Mouse (Mus musculus) heart, embryonic 11.5 days (tissue): ENCODE data around the gene Bahd1. TPM values are rescaled to one million over a fixed set of nuclear protein-coding genes. Genes with fewer than 3 reads are reported as not detected.

Source experiments
- ATAC-seq: fragments of 200-750 bp; cut with Nextera tagmentation; replicated peaks from 2 replicates; pipeline ENCODE4 v1.8.0; 2017; ENCODE audit warnings: moderate library complexity; ENCODE audit not compliant: insufficient number of reproducible peaks, low FRiP score, low TSS enrichment
- H3K27ac ChIP-seq: fragments of 300-500 bp; sonication (generic); 2 replicates; pipeline ENCODE4 v1.5.1; 2014; ENCODE audit warnings: mild to moderate bottlenecking, low read depth, low read length
- H3K27me3 ChIP-seq: fragments of 300-500 bp; sonication (generic); 2 replicates; pipeline ENCODE4 v1.6.1; 2014; ENCODE audit warnings: mild to moderate bottlenecking, low read length, mixed read lengths; ENCODE audit not compliant: control insufficient read depth, insufficient read depth
- H3K36me3 ChIP-seq: fragments of 300-500 bp; sonication (generic); 2 replicates; pipeline ENCODE4 v1.6.1; 2014; ENCODE audit warnings: mild to moderate bottlenecking, low read length, moderate library complexity, mixed read lengths; ENCODE audit not compliant: control insufficient read depth, insufficient read depth
- H3K4me1 ChIP-seq: fragments of 300-500 bp; sonication (generic); 2 replicates; pipeline ENCODE4 v1.6.1; 2014; ENCODE audit warnings: low read length; ENCODE audit not compliant: control insufficient read depth, insufficient read depth
- H3K4me2 ChIP-seq: fragments of 300-500 bp; sonication (generic); 2 replicates; pipeline ENCODE4 v1.6.1; 2014; ENCODE audit warnings: mild to moderate bottlenecking, moderate library complexity
- H3K4me3 ChIP-seq: fragments of 300-500 bp; sonication (generic); 2 replicates; pipeline ENCODE4 v1.5.1; 2014; ENCODE audit warnings: low read depth, low read length
- H3K9ac ChIP-seq: fragments of 300-500 bp; sonication (generic); 2 replicates; pipeline ENCODE4 v1.6.1; 2014; ENCODE audit warnings: mild to moderate bottlenecking, low read depth, low read length, moderate library complexity
- H3K9me3 ChIP-seq: fragments of 300-500 bp; sonication (generic); replicated peaks from 2 replicates; pipeline ENCODE4 v1.6.1; 2016; ENCODE audit warnings: low read length; ENCODE audit not compliant: control insufficient read depth
- WGBS: fragments of 180-500 bp; shearing (Covaris S2); extraction: QIAGEN DNeasy Blood & Tissue Kit; methylation state at CpG from one replicate; pipeline ENCODE4 v1.1.7; 2014; ENCODE audit not compliant: insufficient replicate concordance; 5-methylcytosine and 5-hydroxymethylcytosine counted together
- polyA plus RNA-seq: library from polyadenylated mRNA; unstranded; fragments of >200 nt; fragmentation: Nextera tagmentation; extraction: Ambion mirVana; gene quantifications from 2 replicates; pipeline ENCODE4 v1.2.1, GENCODE M21; 2014

The Bahd1 gene
- polyA plus RNA-seq, 1 experiment from 2014 or later: 1.1 TPM

GRCm38 (mm10) chr2:118902051-118903025 is 2.2 kb downstream of the Bahd1 start:
- Histone ChIP-seq H3K36me3 (no peaks in the 10 kb centered on the region), H3K9ac (peak overlapping the region; percentile 83), H3K27me3 (peaks cover 34% of the 10 kb centered on the region), H3K4me3 (peak overlapping the region; percentile 95), H3K4me1 (peaks cover 20% of the 10 kb centered on the region), H3K27ac (peak overlapping the region; percentile 81), H3K4me2 (peak overlapping the region; percentile 94), H3K9me3 (no peaks in the 10 kb centered on the region)
- WGBS: under 1% methylated on average over 60 of the region's 106 CpGs
- ATAC-seq: peak; percentile 22; the same call in 1 of the 2 replicates

- no peak overlapping the region for H3K27ac ChIP-seq
- peak overlapping the region; percentile 95 for H3K4me3 ChIP-seq
- no peak for ATAC-seq
- no peaks in the 10 kb centered on the region for H3K9me3 ChIP-seq
- H3K4me1 ChIP-seq: peaks cover 20% of the 10 kb centered on the region
- peak overlapping the region; percentile 8; the same call in 1 of the 2 replicates for H3K9ac ChIP-seq
- WGBS: 7% methylated on average over 10 of the region's 10 CpGs
- H3K36me3 ChIP-seq: no peaks in the 10 kb centered on the region
- H3K27me3 ChIP-seq: peaks cover 24% of the 10 kb centered on the region
- H3K4me2 ChIP-seq: peak overlapping the region; percentile 94
These were observed 3.2 kb downstream of the Bahd1 start for GRCm38 (mm10) chr2:118903333-118903741.

- no peak overlapping the region for H3K4me3 ChIP-seq
- no peaks in the 10 kb centered on the region for H3K36me3 ChIP-seq
- no peak overlapping the region for H3K27ac ChIP-seq
- peaks cover 14% of the 10 kb centered on the region for H3K4me1 ChIP-seq
- ATAC-seq: no peak
- WGBS: 83% methylated on average over 7 of the region's 7 CpGs
- H3K9ac ChIP-seq: no peak overlapping the region
- no peak overlapping the region for H3K4me2 ChIP-seq
- peaks cover 3% of the 10 kb centered on the region for H3K27me3 ChIP-seq
- H3K9me3 ChIP-seq: no peaks in the 10 kb centered on the region
These were observed 5.4 kb downstream of the Bahd1 start for GRCm38 (mm10) chr2:118905433-118906117.

DNA sequence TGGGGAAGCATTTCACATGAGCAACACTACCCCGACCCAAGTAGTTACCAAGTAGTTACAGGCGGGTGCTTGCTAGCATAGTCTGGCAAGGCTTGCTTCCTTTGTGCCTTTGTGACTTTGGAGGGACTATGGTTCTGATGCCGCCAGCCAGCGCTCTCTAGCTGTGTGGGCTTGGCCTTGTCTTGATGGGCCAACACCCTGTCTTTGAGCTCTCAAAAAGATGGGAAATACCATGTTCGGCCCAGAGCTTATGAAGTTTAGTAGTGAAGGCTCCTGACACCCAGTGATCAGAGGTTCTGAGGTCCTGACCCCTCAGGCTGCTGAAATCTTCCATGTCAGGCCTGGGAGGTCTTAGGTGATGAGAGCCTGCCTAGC is 5.9 kb downstream of the Bahd1 start:
- Histone ChIP-seq H3K4me1 (peaks cover 11% of the 10 kb centered on the region; the same call in 1 of the 2 replicates), H3K27me3 (no peaks in the 10 kb centered on the region), H3K4me3 (no peak overlapping the region), H3K36me3 (no peaks in the 10 kb centered on the region), H3K9ac (no peak overlapping the region), H3K27ac (no peak overlapping the region), H3K9me3 (no peaks in the 10 kb centered on the region), H3K4me2 (no peak overlapping the region)
- 87% methylated on average over 5 of the region's 5 CpGs for WGBS
- ATAC-seq: no peak

- Histone ChIP-seq H3K27ac (no peak overlapping the region), H3K27me3 (no peaks in the 10 kb centered on the region), H3K4me3 (no peak overlapping the region), H3K9ac (no peak overlapping the region), H3K9me3 (no peaks in the 10 kb centered on the region), H3K4me2 (no peak overlapping the region), H3K4me1 (peaks cover 9% of the 10 kb centered on the region; the same call in 1 of the 2 replicates), H3K36me3 (no peaks in the 10 kb centered on the region)
- ATAC-seq: no peak
- WGBS: 76% methylated on average over 3 of the region's 3 CpGs
These were observed 7.6 kb downstream of the Bahd1 start for GRCm38 (mm10) chr2:118907781-118908180.

GRCm38 (mm10) chr2:118909151-118909550 is 9.0 kb downstream of the Bahd1 start:
- Histone ChIP-seq H3K4me2 (no peak overlapping the region), H3K9me3 (no peaks in the 10 kb centered on the region), H3K9ac (no peak overlapping the region), H3K4me3 (no peak overlapping the region), H3K4me1 (peaks cover 10% of the 10 kb centered on the region), H3K27ac (no peak overlapping the region), H3K27me3 (no peaks in the 10 kb centered on the region), H3K36me3 (no peaks in the 10 kb centered on the region)
- 78% methylated on average over 1 of the region's 1 CpGs for WGBS
- no peak for ATAC-seq

DNA sequence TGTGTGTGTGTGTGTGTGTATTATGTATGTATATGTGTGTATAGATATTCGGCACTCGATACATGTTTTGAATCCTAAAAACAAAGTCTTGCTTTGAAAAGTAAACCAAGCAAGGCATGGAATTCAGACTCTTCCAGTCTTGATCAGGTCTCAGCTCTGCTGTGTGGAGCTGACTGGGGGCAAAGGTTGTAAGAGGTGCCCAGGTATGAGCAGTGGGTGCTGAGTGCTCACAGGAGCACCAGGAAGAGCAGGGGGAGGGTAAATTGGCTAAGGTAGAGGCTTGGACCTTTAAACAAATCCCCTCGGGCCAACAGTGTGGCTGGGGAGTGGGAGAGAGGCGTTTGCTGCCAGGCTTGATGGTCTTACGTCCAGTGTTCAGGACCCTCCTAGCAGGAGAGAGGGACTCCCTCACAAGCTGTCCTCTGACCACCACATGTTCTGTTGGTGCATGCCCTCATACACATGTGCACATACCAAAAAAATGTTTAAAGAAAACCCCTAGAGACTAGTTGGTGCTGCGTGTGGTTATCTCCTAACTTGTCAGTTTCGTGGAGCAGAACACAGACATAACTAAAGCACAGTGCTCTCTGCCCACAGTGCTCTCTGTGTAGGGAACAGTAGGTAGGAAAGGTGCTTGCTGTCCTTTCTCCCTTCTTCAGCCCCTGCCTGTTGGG is 10.6 kb downstream of the Bahd1 start:
- H3K9ac ChIP-seq: peak overlapping the region; percentile 28; the same call in 1 of the 2 replicates
- H3K9me3 ChIP-seq: no peaks in the 10 kb centered on the region
- H3K4me1 ChIP-seq: peaks cover 17% of the 10 kb centered on the region
- WGBS: 75% methylated on average over 7 of the region's 7 CpGs
- H3K4me3 ChIP-seq: no peak overlapping the region
- H3K36me3 ChIP-seq: no peaks in the 10 kb centered on the region
- no peak overlapping the region for H3K4me2 ChIP-seq
- no peak for ATAC-seq
- H3K27ac ChIP-seq: no peak overlapping the region
- H3K27me3 ChIP-seq: no peaks in the 10 kb centered on the region

GRCm38 (mm10) chr2:118912706-118913105 is 12.5 kb downstream of the Bahd1 start:
- no peak for ATAC-seq
- WGBS: 73% methylated on average over 8 of the region's 8 CpGs
- Histone ChIP-seq H3K9ac (no peak overlapping the region), H3K27me3 (no peaks in the 10 kb centered on the region), H3K4me1 (peaks cover 21% of the 10 kb centered on the region), H3K4me3 (no peak overlapping the region), H3K9me3 (no peaks in the 10 kb centered on the region), H3K36me3 (no peaks in the 10 kb centered on the region), H3K4me2 (no peak overlapping the region), H3K27ac (no peak overlapping the region)
